Mouse (Mus musculus): Measurements from ENCODE around the gene Hes6. TPM values are rescaled to one million over a fixed set of nuclear protein-coding genes. Genes with fewer than 3 reads are reported as not detected.

The Hes6 gene
- polyA plus RNA-seq, 1 experiment from 2014 or later: 364 TPM

GRCm38 (mm10) chr1:91414903-91415302 is 1.1 kb upstream of the Hes6 start:
- H3K9me3 ChIP-seq: no peaks in the 10 kb centered on the region
- peaks cover 38% of the 10 kb centered on the region for H3K4me1 ChIP-seq
- H3K9ac ChIP-seq: peak overlapping the region; percentile 91; the same call in 1 of the 2 replicates
- H3K27me3 ChIP-seq (replicated peaks): no peaks in the 10 kb centered on the region
- no peak for ATAC-seq (ENCODE audit: low FRiP score, low read depth)
- no peak overlapping the region; the same call in 1 of the 2 replicates for H3K4me3 ChIP-seq
- H3K27ac ChIP-seq: peak overlapping the region; percentile 91
- peak overlapping the region; percentile 97 for H3K4me2 ChIP-seq (replicated peaks)
- 27% methylated on average over 4 of the region's 4 CpGs for WGBS
- no peaks in the 10 kb centered on the region; the same call in 1 of the 2 replicates for H3K36me3 ChIP-seq

GRCm38 (mm10) chr1:91413536-91413897 is 321 bp downstream of the Hes6 start:
- Histone ChIP-seq H3K4me1 (peaks cover 38% of the 10 kb centered on the region), H3K27ac (peak overlapping the region; percentile 91), H3K9me3 (no peaks in the 10 kb centered on the region), H3K4me3 (peak overlapping the region; percentile 81), H3K27me3 (replicated peaks) (no peaks in the 10 kb centered on the region), H3K36me3 (no peaks in the 10 kb centered on the region; the same call in 1 of the 2 replicates), H3K4me2 (replicated peaks) (peak overlapping the region; percentile 97), H3K9ac (peak overlapping the region; percentile 91)
- no peak; the same call in 1 of the 2 replicates for ATAC-seq (ENCODE audit: low FRiP score, low read depth)
- WGBS: under 1% methylated on average over 14 of the region's 14 CpGs

GRCm38 (mm10) chr1:91413030-91413506 is 770 bp downstream of the Hes6 start:
- peaks cover 38% of the 10 kb centered on the region for H3K4me1 ChIP-seq
- ATAC-seq (ENCODE audit: low FRiP score, low read depth): peak; percentile 89
- 0% methylated on average over 34 of the region's 34 CpGs for WGBS

GRCm38 (mm10) chr1:91412286-91413029 is 1.4 kb downstream of the Hes6 start:
- H3K27me3 ChIP-seq (replicated peaks): no peaks in the 10 kb centered on the region
- H3K4me1 ChIP-seq: peaks cover 38% of the 10 kb centered on the region
- H3K4me2 ChIP-seq (replicated peaks): peak overlapping the region; percentile 97
- peak overlapping the region; percentile 81 for H3K4me3 ChIP-seq
- whole genome bisulfite sequencing: 3% methylated on average over 65 of the region's 65 CpGs
- H3K9me3 ChIP-seq: no peaks in the 10 kb centered on the region
- H3K36me3 ChIP-seq: no peaks in the 10 kb centered on the region; the same call in 1 of the 2 replicates
- H3K9ac ChIP-seq: peak overlapping the region; percentile 91
- ATAC-seq (ENCODE audit: low FRiP score, low read depth): peak; percentile 14
- H3K27ac ChIP-seq: peak overlapping the region; percentile 91

More at GRCm38 (mm10) chr1:91413030-91413506, 770 bp downstream of the Hes6 start:
- Histone ChIP-seq H3K4me3 (peak overlapping the region; percentile 81), H3K9me3 (no peaks in the 10 kb centered on the region), H3K27me3 (replicated peaks) (no peaks in the 10 kb centered on the region), H3K36me3 (no peaks in the 10 kb centered on the region; the same call in 1 of the 2 replicates), H3K4me2 (replicated peaks) (peak overlapping the region; percentile 97), H3K9ac (peak overlapping the region; percentile 91), H3K27ac (peak overlapping the region; percentile 91)

- no peak for ATAC-seq (ENCODE audit: low FRiP score, low read depth)
- H3K9me3 ChIP-seq: no peaks in the 10 kb centered on the region
- H3K27ac ChIP-seq: no peak overlapping the region
- no peaks in the 10 kb centered on the region for H3K27me3 ChIP-seq (replicated peaks)
- peak overlapping the region; percentile 97 for H3K4me2 ChIP-seq (replicated peaks)
- H3K4me1 ChIP-seq: peaks cover 38% of the 10 kb centered on the region
- no peaks in the 10 kb centered on the region; the same call in 1 of the 2 replicates for H3K36me3 ChIP-seq
- H3K4me3 ChIP-seq: peak overlapping the region; percentile 81
- H3K9ac ChIP-seq: peak overlapping the region; percentile 91
- WGBS: 55% methylated on average over 8 of the region's 8 CpGs
Observed at GRCm38 (mm10) chr1:91411631-91412285, 2.1 kb downstream of the Hes6 start.

- Histone ChIP-seq H3K36me3 (no peaks in the 10 kb centered on the region; the same call in 1 of the 2 replicates), H3K9ac (no peak overlapping the region), H3K27ac (no peak overlapping the region), H3K4me2 (replicated peaks) (no peak overlapping the region), H3K9me3 (no peaks in the 10 kb centered on the region), H3K4me3 (no peak overlapping the region), H3K27me3 (replicated peaks) (no peaks in the 10 kb centered on the region; the same call in 1 of the 2 replicates), H3K4me1 (peaks cover 17% of the 10 kb centered on the region)
- no peak for ATAC-seq (ENCODE audit: low FRiP score, low read depth)
- 84% methylated on average over 4 of the region's 4 CpGs for WGBS
Observed at GRCm38 (mm10) chr1:91407819-91408218, 6.0 kb downstream of the Hes6 start.

- WGBS: 60% methylated on average over 23 of the region's 23 CpGs
- Histone ChIP-seq H3K9ac (no peak overlapping the region), H3K27me3 (replicated peaks) (no peaks in the 10 kb centered on the region; the same call in 1 of the 2 replicates), H3K4me1 (no peaks in the 10 kb centered on the region), H3K36me3 (no peaks in the 10 kb centered on the region), H3K4me2 (replicated peaks) (no peak overlapping the region), H3K27ac (no peak overlapping the region), H3K9me3 (no peaks in the 10 kb centered on the region), H3K4me3 (no peak overlapping the region)
- no peak for ATAC-seq (ENCODE audit: low FRiP score, low read depth)
Observed at GRCm38 (mm10) chr1:91405406-91406169, 8.2 kb downstream of the Hes6 start.

- no peak for ATAC-seq (ENCODE audit: low FRiP score, low read depth)
- Histone ChIP-seq H3K4me1 (no peaks in the 10 kb centered on the region), H3K9me3 (no peaks in the 10 kb centered on the region), H3K9ac (no peak overlapping the region), H3K4me2 (replicated peaks) (no peak overlapping the region), H3K36me3 (no peaks in the 10 kb centered on the region), H3K4me3 (no peak overlapping the region), H3K27me3 (replicated peaks) (no peaks in the 10 kb centered on the region; the same call in 1 of the 2 replicates), H3K27ac (no peak overlapping the region)
- 30% methylated on average over 1 of the region's 1 CpGs for WGBS
Observed at GRCm38 (mm10) chr1:91404976-91405375, 8.9 kb downstream of the Hes6 start.

GRCm38 (mm10) chr1:91398260-91399062 is 15.4 kb downstream of the Hes6 start, which contains the start of gene Ilkap:
Gene Ilkap, minus strand, starts transcription at chr1:91398815.
- H3K9ac ChIP-seq: peak within 1 kb of the TSS; percentile 90
- WGBS: under 1% methylated on average over 91 of the region's 91 CpGs
- peak within 1 kb of the TSS; percentile 63 for H3K27ac ChIP-seq
- no peaks in the 10 kb centered on the region for H3K27me3 ChIP-seq (replicated peaks)
- H3K4me1 ChIP-seq: peaks cover 16% of the 10 kb centered on the region
- H3K9me3 ChIP-seq: no peaks in the 10 kb centered on the region
- peak within 1 kb of the TSS; percentile 93 for H3K4me2 ChIP-seq (replicated peaks)
- peak; percentile 94 for ATAC-seq (ENCODE audit: low FRiP score, low read depth)
- peaks cover 15% of the 10 kb centered on the region for H3K36me3 ChIP-seq
- peak within 1 kb of the TSS; percentile 86 for H3K4me3 ChIP-seq

GRCm38 (mm10) chr1:91397927-91398259 is 15.9 kb downstream of the Hes6 start:
- no peak for ATAC-seq (ENCODE audit: low FRiP score, low read depth)
- Histone ChIP-seq H3K4me1 (peaks cover 16% of the 10 kb centered on the region), H3K9ac (peak overlapping the region; percentile 90), H3K4me3 (peak overlapping the region; percentile 86), H3K9me3 (no peaks in the 10 kb centered on the region), H3K4me2 (replicated peaks) (peak overlapping the region; percentile 93), H3K27ac (peak overlapping the region; percentile 53; the same call in 1 of the 2 replicates), H3K27me3 (replicated peaks) (no peaks in the 10 kb centered on the region), H3K36me3 (peaks cover 20% of the 10 kb centered on the region)
- WGBS: 3% methylated on average over 12 of the region's 12 CpGs

- Histone ChIP-seq H3K4me3 (no peak overlapping the region), H3K9me3 (no peaks in the 10 kb centered on the region), H3K27ac (no peak overlapping the region), H3K4me2 (replicated peaks) (no peak overlapping the region), H3K27me3 (replicated peaks) (no peaks in the 10 kb centered on the region), H3K4me1 (no peaks in the 10 kb centered on the region), H3K9ac (no peak overlapping the region), H3K36me3 (peaks cover 69% of the 10 kb centered on the region)
- no peak for ATAC-seq (ENCODE audit: low FRiP score, low read depth)
- 95% methylated on average over 5 of the region's 5 CpGs for WGBS
Observed at GRCm38 (mm10) chr1:91390369-91390768, 23.5 kb downstream of the Hes6 start.

Measured in neural tube, embryonic 12.5 days (tissue).